Mouse (Mus musculus): ENCODE results near the gene Tas2r134. TPM values are rescaled to one million over a fixed set of nuclear protein-coding genes. Genes with fewer than 3 reads are reported as not detected.

Tas2r134 gene
- total RNA-seq (2015; ENCODE audit: low replicate concordance) = not detected in 2 replicates
- not detected in 2 replicates for total RNA-seq (2017; ENCODE audit: low replicate concordance)

DNA sequence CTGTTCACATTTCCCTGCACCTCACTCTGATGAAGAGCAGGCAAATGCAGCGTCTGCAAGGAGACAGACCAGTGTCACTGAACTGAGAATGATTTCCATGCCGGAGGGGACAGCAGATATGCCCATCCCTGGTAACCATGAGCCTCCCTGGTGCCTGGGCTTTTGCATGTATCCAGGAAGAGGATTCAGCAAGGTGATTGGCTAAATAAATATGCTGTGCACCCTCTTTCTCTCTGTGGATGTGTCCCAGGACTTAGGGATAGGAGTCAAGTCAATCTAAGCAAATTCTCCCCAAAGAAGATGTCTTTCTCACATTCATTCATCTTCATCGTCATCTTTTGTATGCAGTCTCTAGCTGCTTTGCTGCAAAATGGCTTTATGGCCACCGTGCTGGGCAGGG, at the start of gene Tas2r134:
TSS of gene Tas2r134 (plus strand) at position 301 of the 400 bp plus-strand sequence.
- ATAC-seq (replicated peaks; ENCODE audit: low FRiP score, poor library complexity, severe bottlenecking) = no peak

GRCm38 (mm10) chr2:51579767-51580166, 47.5 kb upstream of the Tas2r134 start:
- no peak for ATAC-seq (replicated peaks; ENCODE audit: low FRiP score, poor library complexity, severe bottlenecking)

GRCm38 (mm10) chr2:51584050-51585046, 43.0 kb upstream of the Tas2r134 start:
- ATAC-seq (replicated peaks; ENCODE audit: low FRiP score, poor library complexity, severe bottlenecking) = no peak

GRCm38 (mm10) chr2:51588336-51588735, 39.0 kb upstream of the Tas2r134 start:
- no peak for ATAC-seq (replicated peaks; ENCODE audit: low FRiP score, poor library complexity, severe bottlenecking)

DNA sequence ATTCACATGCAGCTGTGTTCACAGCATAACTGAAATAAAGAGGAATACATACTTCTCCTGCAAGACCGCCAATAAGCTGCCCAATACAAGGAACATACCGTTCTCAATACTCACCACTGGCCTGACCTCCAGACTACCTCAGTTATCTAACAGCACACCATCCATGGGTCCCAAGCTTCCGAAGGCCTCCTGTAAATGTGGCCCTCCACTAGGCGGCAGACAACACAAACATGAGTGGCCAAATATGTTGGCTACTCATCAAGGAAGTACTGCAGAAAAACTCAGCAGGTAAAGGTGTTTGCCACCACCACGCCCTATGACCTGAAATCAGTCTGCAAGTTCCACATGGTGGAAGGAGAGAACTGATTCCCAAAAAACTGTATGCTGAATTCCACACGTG, 38.4 kb upstream of the Tas2r134 start:
- no peak for ATAC-seq (replicated peaks; ENCODE audit: low FRiP score, poor library complexity, severe bottlenecking)

GRCm38 (mm10) chr2:51589627-51590026, 37.7 kb upstream of the Tas2r134 start:
- ATAC-seq (replicated peaks; ENCODE audit: low FRiP score, poor library complexity, severe bottlenecking) = no peak

GRCm38 (mm10) chr2:51590308-51590707, 37.0 kb upstream of the Tas2r134 start:
- ATAC-seq (replicated peaks; ENCODE audit: low FRiP score, poor library complexity, severe bottlenecking) = no peak

- no peak for ATAC-seq (replicated peaks; ENCODE audit: low FRiP score, poor library complexity, severe bottlenecking)
These were observed 35.2 kb upstream of the Tas2r134 start for GRCm38 (mm10) chr2:51592157-51592556.

DNA sequence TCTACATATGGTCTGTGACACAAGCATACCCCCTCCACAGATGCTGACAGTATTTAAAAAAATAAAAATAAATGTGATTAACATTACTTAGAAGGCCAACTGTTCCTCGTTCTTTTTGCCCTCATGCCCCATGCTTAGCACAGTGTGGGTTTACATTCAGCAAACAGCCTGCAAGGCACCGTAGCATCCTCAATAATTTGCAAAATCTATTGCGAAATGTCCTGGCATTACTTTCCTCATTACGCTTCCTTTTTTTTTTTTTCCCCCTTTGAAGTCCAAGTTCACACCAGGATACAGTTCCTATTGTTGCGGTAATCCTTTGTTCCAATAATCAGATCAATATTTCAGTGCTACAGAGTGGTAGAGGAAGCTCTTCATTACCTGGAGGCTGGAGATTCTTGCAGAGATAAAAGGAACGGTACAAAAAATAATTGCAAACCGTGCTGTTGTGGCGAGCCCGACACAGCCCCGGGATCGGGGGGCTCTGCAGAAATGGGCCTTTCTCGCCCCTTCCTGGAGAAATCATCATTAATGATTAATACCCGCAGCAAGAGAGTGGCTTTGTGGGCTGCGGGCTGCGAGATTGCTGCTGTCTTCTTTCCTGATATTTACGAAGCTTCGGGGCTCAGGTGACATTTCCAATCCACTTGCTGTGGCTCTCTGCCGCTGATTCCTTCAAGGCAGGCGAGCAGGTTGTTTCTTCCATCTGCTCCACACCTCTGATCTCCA, 27.7 kb upstream of the Tas2r134 start:
- ATAC-seq (replicated peaks; ENCODE audit: low FRiP score, poor library complexity, severe bottlenecking) = no peak

DNA sequence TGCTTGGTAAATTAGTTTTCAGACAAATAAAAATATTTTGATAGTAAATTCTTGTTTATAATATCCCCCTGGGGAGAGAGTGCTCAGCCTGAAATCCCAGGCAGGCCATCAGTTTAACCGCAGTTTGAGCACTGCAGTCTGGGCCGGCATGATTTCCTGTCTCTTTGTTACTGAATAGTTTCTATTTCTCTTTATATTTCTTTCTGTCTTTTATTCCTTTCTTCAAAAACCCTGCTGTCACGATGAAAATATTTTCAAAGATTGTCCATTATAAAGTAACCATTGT, 27.2 kb upstream of the Tas2r134 start:
- ATAC-seq (replicated peaks; ENCODE audit: low FRiP score, poor library complexity, severe bottlenecking) = no peak

DNA sequence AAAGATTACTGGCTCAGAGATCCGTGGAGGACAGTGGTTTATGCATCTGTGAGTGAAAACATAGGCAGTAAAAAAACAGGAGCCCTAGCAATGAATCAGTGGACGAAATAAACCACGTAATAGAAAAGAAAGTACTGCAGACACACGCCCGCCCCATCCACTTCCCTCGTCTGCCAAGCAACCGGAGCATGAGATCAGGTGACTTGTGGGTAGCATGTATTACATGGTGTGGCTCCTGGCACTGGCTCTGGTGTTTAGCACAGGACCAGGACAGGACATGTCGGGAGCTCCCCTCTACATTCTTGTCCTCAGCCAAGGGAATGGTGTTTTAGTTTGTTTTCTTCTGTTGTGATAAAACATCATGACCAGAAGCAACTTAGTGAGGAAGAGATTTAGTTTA, 26.4 kb upstream of the Tas2r134 start:
- ATAC-seq (replicated peaks; ENCODE audit: low FRiP score, poor library complexity, severe bottlenecking) = no peak

DNA sequence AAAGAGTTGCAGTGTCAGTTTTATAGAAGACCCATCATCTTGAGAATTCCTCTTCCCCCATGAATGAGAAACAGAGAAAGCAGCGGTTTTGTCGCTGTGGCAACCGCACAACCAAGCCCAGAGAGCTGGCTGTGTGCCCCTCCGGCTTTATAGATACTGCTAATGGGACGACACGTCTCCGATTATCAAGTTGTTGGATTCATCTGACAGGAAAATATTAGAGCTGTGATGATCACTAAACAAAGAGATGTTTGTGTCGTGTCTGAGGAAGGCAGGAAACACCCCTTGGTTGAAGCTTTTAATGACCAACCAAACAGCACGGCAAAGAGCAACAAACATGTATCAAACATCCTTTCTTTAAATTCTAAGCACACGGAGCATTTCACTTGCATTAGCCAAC, 17.0 kb upstream of the Tas2r134 start:
- no peak for ATAC-seq (replicated peaks; ENCODE audit: low FRiP score, poor library complexity, severe bottlenecking)

DNA sequence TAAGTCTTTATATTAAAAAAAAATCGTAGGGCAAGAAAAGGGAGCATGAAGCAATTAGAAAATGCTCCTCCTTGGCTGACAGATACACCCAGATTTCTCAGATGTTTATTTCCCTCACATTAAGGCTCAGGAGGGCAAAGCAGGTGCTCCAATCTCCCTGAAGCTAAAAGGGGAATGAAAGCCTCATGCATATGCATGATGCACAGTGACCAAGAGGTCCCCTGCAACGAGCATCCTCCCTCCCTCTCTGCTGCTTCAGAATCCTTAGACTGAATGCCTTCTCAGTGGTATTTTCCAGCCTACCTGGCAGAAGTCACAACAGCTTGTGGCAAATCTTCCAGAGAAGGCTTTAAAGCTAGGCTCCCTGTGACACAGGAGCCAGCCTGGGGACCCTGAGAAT, 16.4 kb upstream of the Tas2r134 start:
- no peak for ATAC-seq (replicated peaks; ENCODE audit: low FRiP score, poor library complexity, severe bottlenecking)

DNA sequence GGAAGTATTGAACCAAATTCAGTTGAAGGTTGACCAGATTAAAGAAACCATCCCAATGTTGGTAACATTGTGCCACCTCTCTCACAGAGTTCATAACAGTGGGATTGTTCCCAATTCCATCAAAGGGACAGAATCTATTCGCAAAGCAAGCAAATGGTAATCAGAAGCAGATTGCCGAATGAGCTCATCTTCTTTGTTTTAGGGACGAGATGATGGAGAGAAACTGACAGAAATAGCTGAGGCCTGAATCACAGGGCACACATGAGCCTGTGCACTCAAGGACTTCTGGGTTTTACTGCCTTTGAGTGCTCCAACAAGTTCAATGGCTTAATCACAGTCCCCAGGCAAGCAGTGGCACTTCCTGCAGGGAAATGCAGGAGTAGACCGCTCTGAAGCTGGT, 13.6 kb upstream of the Tas2r134 start:
- ATAC-seq (replicated peaks; ENCODE audit: low FRiP score, poor library complexity, severe bottlenecking) = no peak

- ATAC-seq (replicated peaks; ENCODE audit: low FRiP score, poor library complexity, severe bottlenecking) = no peak
These were observed 5.4 kb upstream of the Tas2r134 start for GRCm38 (mm10) chr2:51621931-51622330.

- no peak for ATAC-seq (replicated peaks; ENCODE audit: low FRiP score, poor library complexity, severe bottlenecking)
These were observed 1.3 kb upstream of the Tas2r134 start for GRCm38 (mm10) chr2:51626007-51626406.

GRCm38 (mm10) chr2:51631428-51631827, 4.1 kb downstream of the Tas2r134 start:
- no peak for ATAC-seq (replicated peaks; ENCODE audit: low FRiP score, poor library complexity, severe bottlenecking)

DNA sequence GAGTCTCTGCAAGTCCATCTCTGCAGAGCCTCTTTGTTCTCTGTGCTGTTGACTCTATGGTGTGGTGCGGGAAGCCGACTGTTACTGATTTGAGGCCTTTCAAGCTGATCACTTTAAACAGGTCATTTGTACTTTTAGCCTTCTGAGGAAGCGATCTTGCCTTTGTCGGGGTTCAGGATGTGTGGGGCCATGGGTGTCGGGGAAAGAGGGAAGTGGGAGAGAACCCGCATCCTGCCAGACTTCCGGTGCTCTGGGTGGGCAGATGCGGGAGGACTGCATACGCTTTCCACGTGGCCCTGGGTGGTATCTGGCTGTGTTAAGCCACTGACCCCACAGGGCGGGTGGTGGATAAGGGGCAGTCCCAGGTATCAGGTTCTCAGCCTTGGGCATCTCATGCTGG, 10.4 kb downstream of the Tas2r134 start:
- ATAC-seq (replicated peaks; ENCODE audit: low FRiP score, poor library complexity, severe bottlenecking) = no peak

- no peak for ATAC-seq (replicated peaks; ENCODE audit: low FRiP score, poor library complexity, severe bottlenecking)
These were observed 14.3 kb downstream of the Tas2r134 start for GRCm38 (mm10) chr2:51641635-51642034.

DNA sequence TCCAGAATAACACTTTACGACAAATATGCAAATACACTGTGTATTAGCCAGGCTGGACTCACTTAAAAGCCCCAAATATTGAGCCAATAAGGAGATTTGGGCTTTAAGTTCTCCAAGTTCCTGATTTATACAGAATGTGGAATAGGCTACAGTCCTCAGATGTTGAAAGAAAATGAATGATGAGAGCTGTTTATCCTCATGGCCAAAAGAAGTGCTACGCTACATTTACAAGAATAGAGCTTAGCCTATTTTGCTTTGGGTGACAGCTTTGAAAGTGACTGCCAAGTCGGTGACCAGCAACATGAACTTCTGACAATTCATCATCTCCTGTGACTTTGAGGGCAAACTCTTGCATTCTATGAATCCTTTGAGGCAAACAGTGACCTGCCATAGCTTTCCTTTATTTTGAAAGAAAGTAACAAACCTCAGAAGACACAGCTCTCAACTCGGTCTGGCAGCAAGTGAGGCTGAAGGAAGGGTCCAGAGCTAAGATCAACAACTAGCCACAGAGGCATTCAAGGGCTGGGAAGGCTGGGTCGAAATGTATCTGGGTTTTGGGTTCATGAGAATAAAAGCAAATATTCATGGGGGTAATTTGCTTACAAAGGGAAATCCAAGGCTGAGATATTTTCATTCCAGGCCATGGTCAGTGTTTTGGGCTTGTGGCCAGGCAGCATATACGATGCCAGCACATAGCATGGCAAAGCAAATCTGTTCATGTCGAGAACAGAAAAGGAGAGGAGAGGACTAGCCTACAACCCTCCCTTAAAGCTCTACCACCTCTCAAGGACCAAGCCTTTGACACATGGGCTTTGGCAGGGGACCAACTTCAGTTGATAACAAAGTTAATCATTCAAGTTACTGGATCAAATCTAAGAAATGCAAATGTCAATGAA, 16.2 kb downstream of the Tas2r134 start:
- no peak for ATAC-seq (replicated peaks; ENCODE audit: low FRiP score, poor library complexity, severe bottlenecking)

Data from erythroblast, adult 5-6 weeks (primary cell).